Mouse (Mus musculus) C2C12 (cell line): Measurements from ENCODE around the gene Slc39a5.
A peak's percentile ranks its signal among the peaks of the same experiment; 100 is the strongest.

Source experiments
- CEBPB ChIP-seq: IDR thresholded peaks from one replicate; pipeline ENCODE4 v1.6.1; 2011; ENCODE audit warnings: low read depth, mild to moderate bottlenecking, control low read depth, moderate library complexity
- CTCF ChIP-seq: IDR thresholded peaks from one replicate; pipeline ENCODE4 v1.5.1; 2011; ENCODE audit not compliant: control insufficient read depth, insufficient read depth, insufficient read length
- FOSL1 ChIP-seq: IDR thresholded peaks from one replicate; pipeline ENCODE4 v1.8.0; 2011; ENCODE audit warnings: mild to moderate bottlenecking, low read length; ENCODE audit not compliant: poor library complexity, insufficient read depth, severe bottlenecking
- MAX ChIP-seq: IDR thresholded peaks from one replicate; pipeline ENCODE4 v1.6.1; 2011; ENCODE audit warnings: mild to moderate bottlenecking, control low read depth
- MYOG ChIP-seq: IDR thresholded peaks from one replicate; pipeline ENCODE4 v1.6.1; 2011; ENCODE audit not compliant: control insufficient read depth, insufficient read length; ENCODE audit errors: extremely low read depth
- USF1 ChIP-seq: IDR thresholded peaks from one replicate; pipeline ENCODE4 v1.6.1; 2011; ENCODE audit warnings: low read depth, mild to moderate bottlenecking, control low read depth, moderate library complexity

DNA sequence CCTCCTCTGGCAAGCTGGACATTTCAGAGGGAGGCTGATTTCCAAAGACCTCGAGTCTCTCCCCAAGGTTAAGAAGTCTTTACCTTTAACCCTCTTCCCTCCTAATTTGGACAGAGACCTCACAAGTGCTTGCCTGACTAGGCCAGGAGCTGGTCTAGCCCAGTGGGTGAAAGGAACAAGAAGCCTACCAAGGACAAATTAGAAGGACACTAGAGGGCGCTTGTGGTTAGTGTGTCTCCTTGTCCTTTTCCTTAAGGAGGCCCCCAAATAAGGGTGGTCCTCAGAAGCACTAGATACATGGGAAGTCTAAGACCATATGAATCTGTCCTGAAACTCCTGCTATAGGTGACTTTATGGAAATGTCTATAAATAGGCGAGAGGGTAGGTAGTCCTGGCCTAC lies 38.5 kb downstream of the Slc39a5 start:
- peak; percentile 16 for TF ChIP-seq CTCF
- TF ChIP-seq USF1 = no peak
- no peak for TF ChIP-seq FOSL1
- TF ChIP-seq MAX = no peak
- TF ChIP-seq CEBPB = no peak
- no peak for TF ChIP-seq MYOG
